Mouse (Mus musculus) ES-E14 (cell line): ENCODE data around the gene Rassf5.

ENCODE experiments used
- HCFC1 ChIP-seq: IDR thresholded peaks from 2 replicates; pipeline ENCODE4 v1.6.1; 2012; ENCODE audit warnings: low read length, inconsistent platforms, borderline replicate concordance; ENCODE audit not compliant: insufficient read depth
- ZC3H11A ChIP-seq: IDR thresholded peaks from 2 replicates; pipeline ENCODE4 v1.6.1; 2012; ENCODE audit warnings: low read depth, mild to moderate bottlenecking, inconsistent platforms, low read length, borderline replicate concordance
- ZNF384 ChIP-seq: IDR thresholded peaks from 2 replicates; pipeline ENCODE4 v1.6.1; 2012; ENCODE audit warnings: low read depth, low read length, inconsistent platforms

- TF ChIP-seq HCFC1 (no peak), ZC3H11A (no peak), ZNF384 (no peak)
Measured at GRCm38 (mm10) chr1:131221822-131222590, 23.1 kb downstream of the Rassf5 start.
